Mouse (Mus musculus) myocyte (in vitro differentiated cells): ENCODE measurements at regions not wholly inside any gene's neighbourhood (a gene's known extent, or its start where the extent isn't known, plus 50 kb on each side); places are given as distances from the start of the nearest gene placed in this dataset.

ENCODE experiments used
- H3K27me3 ChIP-seq: one replicate; pipeline ENCODE4 v1.6.1; 2011; ENCODE audit not compliant: control insufficient read depth, insufficient read depth, insufficient read length
- H3K36me3 ChIP-seq: one replicate; pipeline ENCODE4 v1.6.1; 2011; ENCODE audit not compliant: control insufficient read depth, insufficient read depth
- H3K4me2 ChIP-seq: one replicate; pipeline ENCODE4 v1.6.1; 2011; ENCODE audit warnings: low read depth, control low read depth
- H3K4me3 ChIP-seq: one replicate; pipeline ENCODE4 v1.5.1; 2011; ENCODE audit warnings: mild to moderate bottlenecking, control low read depth, moderate library complexity
- H3K79me2 ChIP-seq: one replicate; pipeline ENCODE4 v1.6.1; 2011; ENCODE audit not compliant: control insufficient read depth, insufficient read depth
- H3ac ChIP-seq: one replicate; pipeline ENCODE4 v1.6.1; 2011; ENCODE audit not compliant: control insufficient read depth, insufficient read length
- CEBPB ChIP-seq: IDR thresholded peaks from 2 replicates; pipeline ENCODE4 v1.6.1; 2011; ENCODE audit warnings: mild to moderate bottlenecking, moderate library complexity; ENCODE audit not compliant: poor library complexity, insufficient read depth, severe bottlenecking
- E2F4 ChIP-seq: IDR thresholded peaks from one replicate; pipeline ENCODE4 v1.6.1; 2011; ENCODE audit warnings: mild to moderate bottlenecking, control low read depth, moderate library complexity; ENCODE audit not compliant: insufficient read depth
- MAX ChIP-seq: IDR thresholded peaks from one replicate; pipeline ENCODE4 v1.6.1; 2011; ENCODE audit warnings: low read depth, mild to moderate bottlenecking, control low read depth
- MYOD1 ChIP-seq, 3 experiments: IDR thresholded peaks; one replicate each; pipeline ENCODE4 v1.6.1; 2011; ENCODE audit warnings: control low read depth in 2 of 3, low read depth in 2 of 3, mild to moderate bottlenecking in 2 of 3, moderate library complexity in 1 of 3; ENCODE audit not compliant: insufficient read length in 2 of 3, control insufficient read depth in 1 of 3
- MYOG ChIP-seq, 3 experiments: IDR thresholded peaks; one replicate each; pipeline ENCODE4 v1.6.1; 2011; ENCODE audit warnings: control low read depth in 2 of 3, low read depth in 2 of 3, mild to moderate bottlenecking in 2 of 3; ENCODE audit not compliant: insufficient read length in 2 of 3, control insufficient read depth in 1 of 3, insufficient read depth in 1 of 3
- POLR2A ChIP-seq: IDR thresholded peaks from one replicate; pipeline ENCODE4 v1.6.1; 2011; ENCODE audit warnings: low read depth, mild to moderate bottlenecking, control low read depth, moderate library complexity; ENCODE audit not compliant: insufficient read length
- POLR2AphosphoS2 ChIP-seq: IDR thresholded peaks from one replicate; pipeline ENCODE4 v1.6.1; 2011; ENCODE audit warnings: low read depth, control low read depth; ENCODE audit not compliant: insufficient read length
- REST ChIP-seq: IDR thresholded peaks from one replicate; pipeline ENCODE4 v1.6.1; 2011; ENCODE audit warnings: mild to moderate bottlenecking, control low read depth, moderate library complexity; ENCODE audit not compliant: insufficient read depth, insufficient read length
- SRF ChIP-seq: IDR thresholded peaks from one replicate; pipeline ENCODE4 v1.6.1; 2011; ENCODE audit warnings: low read depth; ENCODE audit not compliant: control insufficient read depth, insufficient read length
- TCF12 ChIP-seq: IDR thresholded peaks from one replicate; pipeline ENCODE4 v1.6.1; 2011; ENCODE audit warnings: mild to moderate bottlenecking, control low read depth; ENCODE audit not compliant: poor library complexity, insufficient read depth, severe bottlenecking
- TCF3 ChIP-seq: IDR thresholded peaks from one replicate; pipeline ENCODE4 v1.6.1; 2011; ENCODE audit warnings: low read depth, control low read depth; ENCODE audit not compliant: insufficient read length
- USF1 ChIP-seq: IDR thresholded peaks from one replicate; pipeline ENCODE4 v1.6.1; 2011; ENCODE audit warnings: low read depth, mild to moderate bottlenecking, control low read depth, moderate library complexity

DNA sequence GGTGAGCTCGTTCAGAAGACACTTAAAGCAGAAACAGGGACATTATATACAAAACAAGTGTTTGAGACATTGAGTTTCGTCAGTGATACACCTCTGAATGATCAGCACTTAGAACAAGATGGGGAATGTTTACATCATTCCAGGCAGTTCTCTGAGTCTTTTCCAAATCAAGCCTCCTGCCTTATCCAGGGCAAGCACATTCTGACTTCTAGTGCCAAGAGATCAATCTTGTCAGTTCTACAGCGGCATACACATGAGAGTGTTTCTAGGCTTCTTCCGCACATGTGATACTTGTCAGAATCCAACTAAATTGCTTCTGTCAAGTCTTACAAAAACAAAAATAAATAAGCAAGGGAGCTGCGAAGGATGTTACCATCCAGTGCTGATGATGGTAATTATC lies 142.5 kb upstream of the Foxa2 start:
- Histone ChIP-seq H3K79me2 (no peaks in the 10 kb centered on the region), H3K4me2 (no peak overlapping the region), H3ac (no peak overlapping the region), H3K4me3 (no peak overlapping the region), H3K27me3 (no peaks in the 10 kb centered on the region), H3K36me3 (no peaks in the 10 kb centered on the region)
- TF ChIP-seq E2F4 (no peak), POLR2A (no peak), MYOG (IDR thresholded peaks at IDR 0.05; ENCODE audit: control insufficient read depth in 1 of 3, insufficient read depth in 1 of 3, insufficient read length in 2 of 3, low read depth in 2 of 3) (no peak), CEBPB (no peak), TCF12 (no peak), SRF (no peak)

DNA sequence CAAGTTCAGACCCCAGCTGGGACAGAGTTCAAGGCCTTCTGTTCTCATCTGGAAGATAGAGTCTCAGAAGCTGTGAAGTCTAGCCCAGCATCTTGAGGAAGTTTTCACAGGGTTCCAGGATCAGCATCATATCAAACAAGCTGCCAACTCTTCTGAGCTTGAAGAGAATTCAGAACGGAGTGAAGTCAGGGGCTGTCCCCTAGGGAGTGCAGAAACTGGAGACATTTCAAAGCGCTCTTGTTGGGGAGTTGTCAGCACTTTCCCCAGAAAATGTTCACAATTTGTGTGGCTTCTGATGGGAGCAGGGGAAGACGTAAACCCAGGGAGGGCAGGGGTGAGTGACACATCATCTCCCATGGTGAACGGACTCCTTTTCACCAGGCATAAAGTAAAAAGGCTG lies 146.2 kb upstream of the Foxa2 start:
- Histone ChIP-seq H3K36me3 (no peaks in the 10 kb centered on the region), H3K4me2 (no peak overlapping the region), H3K27me3 (no peaks in the 10 kb centered on the region), H3K4me3 (no peak overlapping the region), H3K79me2 (no peaks in the 10 kb centered on the region), H3ac (no peak overlapping the region)
- TF ChIP-seq MYOG (IDR thresholded peaks at IDR 0.05; ENCODE audit: control insufficient read depth in 1 of 3, insufficient read depth in 1 of 3, insufficient read length in 2 of 3, low read depth in 2 of 3) = no peak

DNA sequence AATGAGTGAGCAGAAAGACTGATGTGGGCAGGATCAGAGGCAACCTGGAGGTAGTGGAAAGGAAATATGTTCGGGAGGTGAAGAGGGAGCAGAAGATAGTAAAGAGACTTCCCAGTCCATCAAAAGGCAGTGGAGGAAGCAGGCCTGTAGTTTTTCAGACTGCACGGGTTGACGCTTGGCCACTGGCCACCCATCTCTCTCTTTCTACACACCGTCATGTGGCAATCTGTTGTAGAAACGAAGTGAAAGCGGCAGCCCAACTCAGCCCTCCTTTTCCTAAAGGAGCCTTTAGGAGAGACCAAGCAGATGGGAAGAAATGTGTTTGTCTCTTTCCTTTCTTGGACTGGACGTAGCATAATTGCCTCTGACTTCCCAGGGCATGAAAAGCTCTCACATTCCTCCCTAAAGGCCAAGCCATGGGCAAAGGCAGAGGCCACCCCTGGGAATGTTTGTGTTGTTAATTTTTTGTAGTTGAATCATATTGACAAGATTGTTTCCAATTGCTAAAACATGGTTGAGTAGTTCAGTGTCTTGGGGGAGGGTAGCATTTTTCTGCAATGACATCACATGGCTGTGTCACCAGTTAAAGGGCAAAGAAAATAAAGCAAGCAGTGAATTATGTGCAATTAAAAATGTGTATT lies 150.7 kb upstream of the Foxa2 start:
- H3K4me3 ChIP-seq = no peak overlapping the region
- H3ac ChIP-seq = no peak overlapping the region
- no peaks in the 10 kb centered on the region for H3K36me3 ChIP-seq
- H3K4me2 ChIP-seq = peak overlapping the region; percentile 7
- TF ChIP-seq SRF (no peak), E2F4 (no peak), MYOG (IDR thresholded peaks at IDR 0.05; ENCODE audit: control insufficient read depth in 1 of 3, insufficient read depth in 1 of 3, insufficient read length in 2 of 3, low read depth in 2 of 3) (no peak), POLR2A (no peak), TCF12 (no peak), TCF3 (no peak), REST (no peak)
- H3K27me3 ChIP-seq = no peaks in the 10 kb centered on the region
- H3K79me2 ChIP-seq = no peaks in the 10 kb centered on the region

DNA sequence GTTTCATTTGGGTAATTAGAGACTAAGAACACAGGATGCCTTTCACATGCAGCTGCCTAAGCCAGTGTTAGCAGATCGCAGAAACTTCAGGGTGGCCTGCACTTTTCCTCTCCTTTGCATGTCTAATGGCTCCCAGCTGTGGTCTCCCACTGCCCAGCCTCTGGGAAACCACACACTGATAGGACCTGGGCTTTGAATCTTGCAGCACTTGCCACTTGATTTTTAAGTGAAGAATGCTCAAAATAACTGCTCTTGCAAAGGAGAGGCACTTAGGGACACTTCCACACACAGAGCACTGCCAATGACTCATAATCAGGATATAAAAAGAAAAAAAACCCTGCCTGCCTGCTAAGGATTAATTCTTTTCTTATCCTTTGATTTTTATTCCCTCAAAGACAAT lies 159.9 kb upstream of the Foxa2 start:
- H3K27me3 ChIP-seq = no peaks in the 10 kb centered on the region
- no peaks in the 10 kb centered on the region for H3K36me3 ChIP-seq
- no peak overlapping the region for H3ac ChIP-seq
- H3K4me3 ChIP-seq = no peak overlapping the region
- peak overlapping the region; percentile 46 for H3K4me2 ChIP-seq
- no peaks in the 10 kb centered on the region for H3K79me2 ChIP-seq
- TF ChIP-seq MYOD1 (IDR thresholded peaks at IDR 0.05; ENCODE audit: control insufficient read depth in 1 of 3, insufficient read length in 2 of 3, low read depth in 2 of 3) (peak in 1 of 3 experiments; percentile 15), CEBPB (no peak)

DNA sequence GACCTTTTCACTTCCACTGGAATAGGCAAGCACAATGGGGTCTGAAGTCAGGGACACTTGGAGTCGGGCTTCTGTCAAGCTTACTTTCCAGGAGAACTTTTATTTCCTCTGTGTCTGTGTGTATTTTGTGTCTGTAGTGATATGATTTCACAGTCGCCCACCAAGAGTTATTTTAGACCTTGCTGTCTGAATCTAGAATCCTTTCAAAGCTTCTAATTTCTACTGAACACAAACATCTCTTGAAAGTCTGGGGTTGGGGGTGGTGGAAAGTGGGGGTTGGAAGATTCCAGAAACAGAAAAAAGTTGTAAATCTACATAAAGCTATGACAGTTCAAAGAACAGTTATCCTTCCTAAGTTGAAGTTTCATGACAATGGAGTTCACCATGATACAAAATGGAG lies 164.0 kb upstream of the Foxa2 start:
- Histone ChIP-seq H3K4me2 (no peak overlapping the region), H3K79me2 (no peaks in the 10 kb centered on the region), H3ac (no peak overlapping the region), H3K4me3 (no peak overlapping the region), H3K27me3 (no peaks in the 10 kb centered on the region), H3K36me3 (no peaks in the 10 kb centered on the region)
- no peak for TF ChIP-seq CEBPB
- TF ChIP-seq USF1 = no peak
- TF ChIP-seq MAX = no peak
- TF ChIP-seq E2F4 = no peak
- TF ChIP-seq SRF = no peak
- TF ChIP-seq REST = no peak
- TF ChIP-seq MYOD1 (IDR thresholded peaks at IDR 0.05; ENCODE audit: control insufficient read depth in 1 of 3, insufficient read length in 2 of 3, low read depth in 2 of 3) = no peak
- no peak for TF ChIP-seq POLR2A
- TF ChIP-seq TCF12 = no peak
- no peak for TF ChIP-seq POLR2AphosphoS2
- TF ChIP-seq TCF3 = no peak
- no peak for TF ChIP-seq MYOG (IDR thresholded peaks at IDR 0.05; ENCODE audit: control insufficient read depth in 1 of 3, insufficient read depth in 1 of 3, insufficient read length in 2 of 3, low read depth in 2 of 3)

- TF ChIP-seq REST = peak; percentile 74
- no peak for TF ChIP-seq POLR2A
- H3K27me3 ChIP-seq = no peaks in the 10 kb centered on the region
- H3ac ChIP-seq = no peak overlapping the region
- H3K4me3 ChIP-seq = no peak overlapping the region
- no peaks in the 10 kb centered on the region for H3K79me2 ChIP-seq
- no peaks in the 10 kb centered on the region for H3K36me3 ChIP-seq
- H3K4me2 ChIP-seq = no peak overlapping the region
Measured at GRCm38 (mm10) chr2:148217136-148217535, 170.4 kb upstream of the Foxa2 start.
